Mouse (Mus musculus) subcutaneous adipose tissue, adult 2 months (tissue): ENCODE results near the gene Rtl5. TPM values are rescaled to one million over a fixed set of nuclear protein-coding genes. Genes with fewer than 3 reads are reported as not detected.

Experiments
- polyA plus RNA-seq: library from polyadenylated mRNA; depleted of rRNA; stranded (reverse); fragments of >200 nt; gene quantifications from 2 replicates; pipeline ENCODE4 v1.2.3, GENCODE M21; 2012; ENCODE audit warnings: low replicate concordance; rRNA removed

Gene Rtl5
- 6.6 and 8.2 TPM in 2 replicates for polyA plus RNA-seq

DNA sequence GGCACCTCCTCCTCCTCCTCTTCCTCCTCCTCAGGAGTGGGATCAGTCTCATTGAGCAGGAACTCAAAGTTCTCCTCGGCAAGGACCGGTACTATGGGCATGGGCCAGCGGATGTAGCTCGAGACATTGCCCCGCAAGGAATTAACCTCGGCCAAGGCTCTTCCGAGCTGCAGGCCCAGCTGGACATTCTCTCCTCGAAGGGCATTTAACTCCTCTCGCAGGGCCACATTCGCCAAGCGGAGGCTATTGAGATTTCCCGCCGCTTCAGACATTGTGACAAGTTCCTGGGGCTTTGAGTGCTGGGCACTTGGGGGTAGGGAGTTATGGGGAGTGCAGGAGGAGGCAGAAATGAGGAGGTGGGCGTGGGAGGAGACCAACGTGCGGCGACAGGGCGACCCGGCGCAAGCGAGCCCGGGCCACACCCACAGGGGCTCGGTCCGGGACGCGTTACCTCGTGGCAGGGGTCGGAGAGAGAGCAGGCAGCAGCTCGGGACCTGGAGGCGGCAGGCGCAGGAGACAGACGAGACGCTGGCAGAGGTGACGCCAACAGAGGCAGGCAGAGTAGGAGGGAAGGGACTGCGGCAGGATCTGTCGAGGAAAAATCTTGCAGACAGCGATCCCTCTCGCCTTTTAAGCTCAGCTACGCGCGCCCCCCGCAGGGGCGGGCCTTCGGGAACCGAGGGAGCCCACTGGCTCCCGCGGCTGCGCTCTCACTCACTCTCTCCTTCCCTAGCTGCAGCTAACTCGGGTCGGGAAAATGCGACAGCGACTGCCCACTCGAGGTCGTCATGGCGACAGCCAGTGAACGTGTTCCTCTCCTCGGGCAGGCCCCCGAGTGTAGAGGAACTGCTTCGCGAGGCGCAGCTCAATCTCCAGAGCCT, at the start of gene Rtl5:
Gene Rtl5 (minus strand): TSS at position 714 of the 881 bp plus-strand sequence.

DNA sequence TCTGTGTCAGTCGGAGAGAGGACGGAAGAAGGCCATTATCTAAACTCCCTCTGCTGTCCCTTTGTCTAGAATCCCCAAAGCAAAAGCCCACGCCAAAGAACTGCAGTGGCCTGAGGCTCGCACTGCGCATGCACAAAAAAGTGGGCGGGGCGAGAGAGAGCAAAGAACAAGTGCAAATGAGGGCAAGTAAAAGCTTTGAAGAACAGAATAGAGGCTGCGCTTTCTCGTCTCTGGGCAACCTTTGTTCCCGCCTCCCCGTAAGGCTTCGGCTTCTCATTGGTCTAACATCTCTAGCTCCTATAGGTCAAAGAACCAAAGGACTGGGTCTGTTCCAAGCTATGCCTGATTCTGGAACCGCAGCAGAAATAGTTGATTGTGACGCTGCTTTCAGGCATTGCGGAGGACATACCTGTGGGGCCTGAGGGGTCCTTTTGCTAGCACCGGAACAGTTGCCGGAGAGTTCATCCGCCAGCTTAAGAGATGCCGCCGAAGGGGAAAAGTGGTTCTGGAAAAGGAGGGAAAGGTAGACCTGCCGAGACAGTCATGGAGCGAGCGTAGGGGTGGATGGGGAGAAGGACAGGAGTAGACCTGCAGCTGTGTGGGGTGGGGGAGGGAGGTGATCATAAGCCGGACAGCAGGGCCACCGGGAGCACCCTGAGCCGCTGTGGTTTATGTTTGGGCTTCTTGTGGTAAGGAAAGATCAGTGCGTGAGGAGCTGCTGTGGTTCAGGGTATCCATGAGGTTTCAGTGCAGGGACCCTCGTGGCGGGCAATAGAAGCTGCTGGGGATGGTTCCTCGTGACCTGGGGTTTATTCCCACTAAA, 48.1 kb upstream of the Rtl5 start, which contains the start of gene Pin4:
Gene Pin4 (plus strand): TSS at position 406 of the 823 bp plus-strand sequence.

Other genes with a start within 250 kb of the Rtl5 start
- 4.0 and 10.0 TPM in 2 replicates for gene Nhsl2, start 221.9 kb downstream of the Rtl5 start, polyA plus RNA-seq
- gene Pin4, start 48.1 kb upstream of the Rtl5 start, polyA plus RNA-seq: 1.2 and 1.6 TPM in 2 replicates
- gene Ercc6l, start 85.8 kb upstream of the Rtl5 start, polyA plus RNA-seq: 0.17 and 1.2 TPM in 2 replicates
- 400 and 937 TPM in 2 replicates for gene Rps4x, start 118.1 kb upstream of the Rtl5 start, polyA plus RNA-seq
- gene Cited1, start 180.9 kb upstream of the Rtl5 start, polyA plus RNA-seq: 0.46 and 5.3 TPM in 2 replicates